Mouse (Mus musculus) neural tube, embryonic 15.5 days (tissue): ENCODE data around the gene Def6. TPM values are rescaled to one million over a fixed set of nuclear protein-coding genes. Genes with fewer than 3 reads are reported as not detected.
"Not testable (repeated sequence)": the region's sequence is repeated elsewhere in the genome, so short reads cannot be mapped to it uniquely, and the experiment has no call there.

Experiments
- ATAC-seq: fragments of 200-750 bp; cut with Nextera tagmentation; 2 replicates; pipeline ENCODE4 v1.8.0; 2017; ENCODE audit warnings: mild to moderate bottlenecking, moderate TSS enrichment, moderate library complexity; ENCODE audit not compliant: low FRiP score
- H3K27ac ChIP-seq: fragments of 300-500 bp; sonication (generic); replicated peaks from 2 replicates; pipeline ENCODE4 v1.5.1; 2015; ENCODE audit warnings: mild to moderate bottlenecking, inconsistent platforms
- H3K27me3 ChIP-seq: fragments of 300-500 bp; sonication (generic); replicated peaks from 2 replicates; pipeline ENCODE4 v1.6.1; 2015; ENCODE audit warnings: inconsistent platforms
- H3K36me3 ChIP-seq: fragments of 300-500 bp; sonication (generic); 2 replicates; pipeline ENCODE4 v1.6.1; 2015; ENCODE audit warnings: inconsistent platforms
- H3K4me1 ChIP-seq: fragments of 300-500 bp; sonication (generic); 2 replicates; pipeline ENCODE4 v1.6.1; 2015; ENCODE audit warnings: inconsistent platforms
- H3K4me2 ChIP-seq: fragments of 300-500 bp; sonication (generic); 2 replicates; pipeline ENCODE4 v1.6.1; 2015; ENCODE audit warnings: inconsistent platforms, mild to moderate bottlenecking, moderate library complexity
- H3K4me3 ChIP-seq: fragments of 300-500 bp; sonication (generic); replicated peaks from 2 replicates; pipeline ENCODE4 v1.5.1; 2015; ENCODE audit warnings: mild to moderate bottlenecking, inconsistent platforms
- H3K9ac ChIP-seq: fragments of 300-500 bp; sonication (generic); replicated peaks from 2 replicates; pipeline ENCODE4 v1.6.1; 2015; ENCODE audit warnings: mild to moderate bottlenecking, inconsistent platforms
- H3K9me3 ChIP-seq: fragments of 300-500 bp; sonication (generic); replicated peaks from 2 replicates; pipeline ENCODE4 v1.6.1; 2016; ENCODE audit warnings: inconsistent platforms
- WGBS: fragments of 180-500 bp; shearing (Covaris S2); methylation state at CpG from one replicate; pipeline ENCODE4 v1.1.7; 2015; ENCODE audit warnings: mixed read lengths; 5-methylcytosine and 5-hydroxymethylcytosine counted together
- polyA plus RNA-seq: library from polyadenylated mRNA; unstranded; fragments of >200 nt; fragmentation: Nextera tagmentation; extraction: Ambion mirVana; gene quantifications from 2 replicates; pipeline ENCODE4 v1.2.1, GENCODE M21; 2015

Def6 gene
- polyA plus RNA-seq, 1 experiment from 2014 or later, result 8.6 TPM

DNA sequence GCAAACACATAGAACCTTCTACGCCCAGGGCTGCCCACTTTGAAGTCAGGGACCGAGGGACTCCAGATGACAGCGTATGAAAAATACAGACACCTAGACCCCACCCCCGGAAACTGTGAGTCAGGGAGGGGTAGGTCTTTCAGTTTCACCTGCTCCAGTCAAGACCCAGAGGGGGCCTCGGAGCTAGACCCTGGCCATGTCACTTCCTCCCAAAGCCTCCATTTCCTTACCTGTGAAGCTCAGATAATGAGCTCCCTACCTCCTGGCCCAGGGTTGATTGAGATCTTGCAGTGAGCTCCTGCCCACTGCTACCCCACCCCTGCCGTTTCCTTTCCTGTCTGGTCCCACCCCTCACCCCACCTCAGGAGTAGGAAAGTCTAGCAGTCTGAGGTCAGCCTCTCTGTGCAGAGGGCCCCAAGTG lies 4.4 kb downstream of the Def6 start:
- no peak for ATAC-seq
- Histone ChIP-seq H3K36me3 (no peaks in the 10 kb centered on the region), H3K4me3 (no peak overlapping the region), H3K9ac (no peak overlapping the region), H3K27ac (no peak overlapping the region), H3K4me1 (peaks cover 9% of the 10 kb centered on the region), H3K27me3 (0 out of 2 replicates have a peak, but pooled peaks cover 3% of the 10 kb centered on the region), H3K4me2 (no peak overlapping the region), H3K9me3 (no peaks in the 10 kb centered on the region)
- 83% methylated on average over 6 of the region's 6 CpGs for WGBS

DNA sequence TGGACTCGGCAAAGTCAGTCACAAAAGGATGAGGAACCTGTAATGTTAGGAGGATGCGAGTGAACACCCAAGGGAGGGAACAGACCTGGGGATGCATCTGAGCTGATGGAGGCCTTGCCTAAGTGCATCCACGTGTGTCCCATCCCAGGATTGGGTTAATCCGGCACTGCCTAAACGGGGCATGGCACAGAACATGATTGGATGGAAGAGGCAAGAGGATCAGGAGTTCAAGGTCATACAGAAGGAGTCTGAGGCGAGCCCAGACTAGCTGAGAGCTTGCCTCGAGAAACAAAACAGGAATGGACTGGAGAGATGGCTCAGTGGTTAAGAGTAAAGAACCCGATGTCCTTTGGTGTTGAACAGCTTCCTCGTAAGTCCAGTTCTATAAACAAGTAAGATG lies 4.8 kb downstream of the Def6 start:
- H3K4me1 ChIP-seq, result peaks cover 8% of the 10 kb centered on the region; the same call in 1 of the 2 replicates
- WGBS, result 76% methylated on average over 9 of the region's 9 CpGs

GRCm38 (mm10) chr17:28213236-28213635 lies 5.7 kb downstream of the Def6 start:
- peaks cover 7% of the 10 kb centered on the region for H3K4me1 ChIP-seq
- no peak overlapping the region for H3K9ac ChIP-seq
- H3K9me3 ChIP-seq, result no peaks in the 10 kb centered on the region
- no peak overlapping the region for H3K4me3 ChIP-seq
- 0 out of 2 replicates have a peak, but pooled peaks cover 3% of the 10 kb centered on the region for H3K27me3 ChIP-seq
- H3K36me3 ChIP-seq, result no peaks in the 10 kb centered on the region
- ATAC-seq, result no peak
- 35% methylated on average over 4 of the region's 4 CpGs for WGBS
- no peak overlapping the region for H3K4me2 ChIP-seq
- no peak overlapping the region for H3K27ac ChIP-seq

More for the DNA sequence above, 4.8 kb downstream of the Def6 start:
- H3K9me3 ChIP-seq, result no peaks in the 10 kb centered on the region
- no peak overlapping the region for H3K9ac ChIP-seq
- H3K36me3 ChIP-seq, result no peaks in the 10 kb centered on the region
- H3K4me3 ChIP-seq, result no peak overlapping the region
- no peak for ATAC-seq
- H3K27me3 ChIP-seq, result 0 out of 2 replicates have a peak, but pooled peaks cover 3% of the 10 kb centered on the region
- no peak overlapping the region for H3K27ac ChIP-seq
- H3K4me2 ChIP-seq, result no peak overlapping the region

- Histone ChIP-seq H3K36me3 (no peaks in the 10 kb centered on the region), H3K4me1 (peaks cover 9% of the 10 kb centered on the region), H3K4me2 (no peak overlapping the region), H3K9ac (no peak overlapping the region), H3K4me3 (no peak overlapping the region), H3K9me3 (no peaks in the 10 kb centered on the region), H3K27ac (no peak overlapping the region), H3K27me3 (0 out of 2 replicates have a peak, but pooled peaks cover 3% of the 10 kb centered on the region)
- ATAC-seq, result no peak
- 88% methylated on average over 9 of the region's 9 CpGs for WGBS
Observed at GRCm38 (mm10) chr17:28216791-28217190, 9.2 kb downstream of the Def6 start.

- Histone ChIP-seq H3K4me3 (no peak overlapping the region), H3K27me3 (0 out of 2 replicates have a peak, but pooled peaks cover 3% of the 10 kb centered on the region), H3K36me3 (no peaks in the 10 kb centered on the region), H3K4me2 (peak overlapping the region; percentile 26), H3K9ac (no peak overlapping the region), H3K4me1 (peaks cover 12% of the 10 kb centered on the region), H3K27ac (peak overlapping the region; percentile 41; the same call in 1 of the 2 replicates), H3K9me3 (no peaks in the 10 kb centered on the region)
- 22% methylated on average over 23 of the region's 23 CpGs for WGBS
- ATAC-seq, result no peak
Observed at GRCm38 (mm10) chr17:28217721-28218649, 10.4 kb downstream of the Def6 start.

GRCm38 (mm10) chr17:28222463-28222862 lies 14.9 kb downstream of the Def6 start:
- Histone ChIP-seq H3K4me1 (peaks cover 35% of the 10 kb centered on the region), H3K4me2 (peak overlapping the region; percentile 95; the same call in 1 of the 2 replicates)
- 95% methylated on average over 10 of the region's 10 CpGs for WGBS
- H3K9ac ChIP-seq, H3K36me3 ChIP-seq, H3K9me3 ChIP-seq, H3K27ac ChIP-seq, H3K27me3 ChIP-seq, ATAC-seq, H3K4me3 ChIP-seq: not testable (repeated sequence)

GRCm38 (mm10) chr17:28223561-28224391 lies 16.2 kb downstream of the Def6 start:
- peak overlapping the region; percentile 47 for H3K4me3 ChIP-seq
- peak overlapping the region; percentile 95 for H3K4me2 ChIP-seq
- H3K4me1 ChIP-seq, result peaks cover 27% of the 10 kb centered on the region
- no peaks in the 10 kb centered on the region for H3K27me3 ChIP-seq
- peak overlapping the region; percentile 75 for H3K9ac ChIP-seq
- WGBS, result under 1% methylated on average over 46 of the region's 46 CpGs
- H3K27ac ChIP-seq, result peak overlapping the region; percentile 86
- ATAC-seq, result peak; percentile 84
- H3K36me3 ChIP-seq, result no peaks in the 10 kb centered on the region
- H3K9me3 ChIP-seq, result no peaks in the 10 kb centered on the region

DNA sequence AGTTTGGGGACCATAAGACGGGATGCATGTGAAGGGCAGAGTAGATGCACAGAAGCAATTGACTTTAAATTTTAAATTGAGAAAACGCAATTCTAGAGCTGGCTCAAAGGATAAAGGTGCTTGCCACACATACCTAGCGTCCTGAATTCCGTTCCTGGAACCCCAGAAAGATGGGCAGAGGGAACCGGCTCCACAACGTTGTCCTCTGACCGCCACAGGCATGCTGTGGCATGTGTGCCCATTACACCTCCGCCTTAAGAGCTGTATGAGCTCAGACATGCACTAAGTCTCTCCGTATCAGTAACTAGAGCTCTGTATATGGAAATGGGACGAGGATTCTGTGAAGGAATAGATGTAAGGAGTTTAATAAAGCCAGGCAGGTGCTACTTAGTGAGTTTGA lies 17.0 kb downstream of the Def6 start:
- no peak overlapping the region for H3K4me2 ChIP-seq
- H3K36me3 ChIP-seq, result no peaks in the 10 kb centered on the region
- H3K9me3 ChIP-seq, result no peaks in the 10 kb centered on the region
- H3K27ac ChIP-seq, result peak overlapping the region; percentile 15; the same call in 1 of the 2 replicates
- no peak overlapping the region for H3K4me3 ChIP-seq
- H3K9ac ChIP-seq, result no peak overlapping the region
- WGBS, result 89% methylated on average over 10 of the region's 10 CpGs
- ATAC-seq, result no peak
- peaks cover 27% of the 10 kb centered on the region for H3K4me1 ChIP-seq
- no peaks in the 10 kb centered on the region for H3K27me3 ChIP-seq

DNA sequence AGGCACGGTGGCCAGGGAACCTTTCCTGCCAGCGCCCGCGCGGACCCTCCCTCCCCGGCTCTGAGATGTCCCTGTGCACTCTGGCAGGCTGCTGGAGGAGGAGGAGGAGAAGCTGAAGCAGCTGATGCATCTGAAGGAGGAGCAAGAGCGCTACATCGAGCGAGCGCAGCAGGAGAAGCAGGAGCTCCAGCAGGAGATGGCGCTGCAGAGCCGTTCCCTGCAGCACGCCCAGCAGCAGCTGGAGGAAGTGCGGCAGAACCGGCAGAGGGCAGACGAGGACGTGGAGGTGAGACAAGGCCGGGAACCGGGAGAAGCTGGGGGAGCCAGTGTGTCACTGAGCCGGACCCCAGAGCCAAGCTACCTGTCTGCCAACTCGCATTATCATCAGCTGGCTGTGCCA lies 18.4 kb downstream of the Def6 start:
- peak overlapping the region; percentile 28 for H3K9ac ChIP-seq
- H3K4me2 ChIP-seq, result peak overlapping the region; percentile 59
- peak overlapping the region; percentile 71 for H3K27ac ChIP-seq
- no peaks in the 10 kb centered on the region for H3K9me3 ChIP-seq
- peaks cover 27% of the 10 kb centered on the region for H3K4me1 ChIP-seq
- whole genome bisulfite sequencing, result 2% methylated on average over 21 of the region's 21 CpGs
- ATAC-seq, result peak; percentile 60
- H3K4me3 ChIP-seq, result peak overlapping the region; percentile 32
- no peaks in the 10 kb centered on the region for H3K27me3 ChIP-seq
- no peaks in the 10 kb centered on the region for H3K36me3 ChIP-seq

DNA sequence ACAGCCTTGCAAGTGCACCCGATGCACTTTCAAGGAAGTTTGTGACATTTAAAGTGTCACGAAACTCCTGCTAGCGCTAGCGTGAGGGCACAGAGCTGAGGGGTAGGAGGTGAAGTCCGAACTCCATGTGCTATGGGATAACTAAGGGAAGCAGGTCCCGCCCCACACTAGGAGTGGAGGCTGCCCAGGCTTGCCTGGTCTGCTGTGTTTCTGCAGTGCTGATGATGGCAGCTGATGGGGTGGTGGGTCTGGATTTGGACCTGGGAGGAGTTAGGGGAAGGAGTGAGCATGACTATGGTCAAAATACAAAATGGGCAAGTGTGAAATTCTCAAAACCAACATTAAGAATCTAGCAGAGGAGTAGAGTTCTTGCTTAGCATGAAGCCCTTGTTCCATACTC lies 22.9 kb downstream of the Def6 start:
- ATAC-seq, result no peak
- Histone ChIP-seq H3K27ac (no peak overlapping the region), H3K9ac (no peak overlapping the region), H3K4me2 (no peak overlapping the region), H3K36me3 (no peaks in the 10 kb centered on the region), H3K27me3 (no peaks in the 10 kb centered on the region), H3K9me3 (no peaks in the 10 kb centered on the region), H3K4me1 (peaks cover 32% of the 10 kb centered on the region), H3K4me3 (no peak overlapping the region)
- 84% methylated on average over 6 of the region's 6 CpGs for WGBS

GRCm38 (mm10) chr17:28231026-28231736 lies 23.6 kb downstream of the Def6 start:
- Histone ChIP-seq H3K4me2 (no peak overlapping the region), H3K9me3 (no peaks in the 10 kb centered on the region), H3K4me1 (peaks cover 28% of the 10 kb centered on the region), H3K9ac (no peak overlapping the region), H3K36me3 (no peaks in the 10 kb centered on the region), H3K4me3 (no peak overlapping the region), H3K27ac (no peak overlapping the region), H3K27me3 (no peaks in the 10 kb centered on the region)
- no peak for ATAC-seq
- 87% methylated on average over 18 of the region's 18 CpGs for WGBS
